Mouse (Mus musculus): ENCODE measurements around the gene Emc10. TPM values are rescaled to one million over a fixed set of nuclear protein-coding genes. Genes with fewer than 3 reads are reported as not detected.
A peak's percentile ranks its signal among the peaks of the same experiment; 100 is the strongest.

Emc10 gene
- total and polyA plus RNA-seq, 3 experiments = 91.4 to 149 TPM; not detected in 1

DNA sequence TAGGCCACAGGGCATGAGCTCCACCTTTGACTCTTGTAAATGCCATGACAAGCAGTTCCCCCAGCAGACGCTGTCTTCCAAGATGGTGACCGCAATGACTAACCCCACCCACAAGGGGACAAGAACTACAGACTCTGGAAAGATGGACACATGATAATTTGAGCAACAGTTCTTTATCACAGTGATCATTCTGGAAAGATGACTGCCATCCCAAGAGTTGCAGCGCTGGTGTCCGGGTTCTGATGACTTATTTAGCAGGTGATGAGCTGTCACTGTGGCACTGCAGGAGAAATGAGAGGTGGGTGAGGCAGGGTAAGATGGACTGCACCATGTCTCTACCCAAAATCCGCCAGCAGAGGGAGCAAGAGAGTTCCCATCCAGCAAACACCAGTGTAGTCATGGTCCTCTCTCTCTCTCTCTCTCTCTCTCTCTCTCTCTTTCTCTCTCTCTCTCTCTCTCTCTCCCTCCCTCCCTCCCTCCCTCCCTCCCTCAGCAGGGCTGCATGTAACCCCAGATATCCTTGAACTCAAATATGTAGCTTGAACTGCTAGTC is 5.3 kb upstream of the Emc10 start (continued):
- TF ChIP-seq GABPA (IDR thresholded peaks at IDR 0.05; ENCODE audit: low read depth, low read length) (no peak), ZC3H11A (IDR thresholded peaks at IDR 0.05; ENCODE audit: low read depth, low read length) (0 out of 2 replicates have a peak, but pooled peaks have one; percentile 7), CHD1 (IDR thresholded peaks at IDR 0.05; ENCODE audit: low read depth, low read length) (no peak), MAFK (IDR thresholded peaks at IDR 0.05; ENCODE audit: borderline replicate concordance, low read depth, low read length) (no peak), TAL1 (IDR thresholded peaks at IDR 0.05; ENCODE audit: low read length) (no peak), CHD2 (IDR thresholded peaks at IDR 0.05; ENCODE audit: low read length) (no peak), MEF2A (IDR thresholded peaks at IDR 0.05; ENCODE audit: extremely low read depth, insufficient replicate concordance, low read depth, low read length, poor library complexity, severe bottlenecking) (no peak), NELFE (IDR thresholded peaks at IDR 0.05; ENCODE audit: low read depth, low read length) (no peak), MXI1 (IDR thresholded peaks at IDR 0.05; ENCODE audit: low read depth, low read length) (no peak), POLR2A (IDR thresholded peaks at IDR 0.05; ENCODE audit: control insufficient read depth in 1 of 2, insufficient read depth in 1 of 2, low read depth in 1 of 2, low read length in 2 of 2, poor library complexity in 1 of 2) (no peak), ZMIZ1 (IDR thresholded peaks at IDR 0.05; ENCODE audit: low read depth, low read length) (no peak)

DNA sequence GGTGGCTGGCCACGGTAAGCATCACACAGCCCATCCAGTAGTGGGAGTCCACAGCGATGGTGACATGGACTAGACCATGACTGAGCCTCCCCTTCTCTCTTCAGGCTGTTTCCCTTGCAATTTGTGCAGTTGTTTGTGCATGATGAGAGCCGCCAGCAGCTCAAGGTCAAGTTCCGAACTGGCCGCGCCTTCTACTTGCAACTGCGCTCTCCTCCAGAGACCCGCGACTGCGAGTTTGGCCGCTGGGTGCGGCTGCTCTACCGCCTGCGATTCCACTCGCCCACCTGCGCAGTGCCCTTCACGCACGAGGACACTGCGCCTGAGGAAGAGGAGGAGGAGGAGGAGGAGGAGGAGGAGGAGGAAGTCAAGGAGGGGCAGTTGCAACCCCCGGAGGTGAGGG is 3.7 kb upstream of the Emc10 start:
- H3K27ac ChIP-seq (ENCODE audit: control insufficient read depth, low read depth, low read length) = no peak overlapping the region
- no peak for DNase-seq (ENCODE audit: low read depth, low spot score)
- no peaks in the 10 kb centered on the region for H3K27me3 ChIP-seq (ENCODE audit: control insufficient read depth in 1 of 2, insufficient read depth in 2 of 2, low read length in 2 of 2)
- H3K9me3 ChIP-seq (replicated peaks; ENCODE audit: insufficient read depth, low read length) = no peaks in the 10 kb centered on the region
- H3K4me1 ChIP-seq (ENCODE audit: control insufficient read depth in 1 of 2, insufficient read depth in 2 of 2, low read length in 2 of 2) = peaks cover 0 to 9% of the 10 kb centered on the region in 2 experiments; a peak in 2 of 4 replicates
- peaks cover 0 to 4% of the 10 kb centered on the region in 2 experiments; a peak in 2 of 4 replicates for H3K36me3 ChIP-seq (ENCODE audit: control insufficient read depth in 1 of 2, insufficient read depth in 2 of 2, low read length in 2 of 2)
- no peak overlapping the region for H3K4me3 ChIP-seq (ENCODE audit: control insufficient read depth in 1 of 2, insufficient read depth in 1 of 2, low read depth in 2 of 2, low read length in 2 of 2)
- no peak overlapping the region for H3K9ac ChIP-seq (ENCODE audit: control insufficient read depth, low read depth, low read length, poor library complexity, severe bottlenecking)
- TF ChIP-seq CTCF (IDR thresholded peaks at IDR 0.05 in 2 of 3, conservative IDR thresholded peaks at IDR 0.05 in 1 of 3; ENCODE audit: control insufficient read depth in 1 of 3, insufficient read depth in 1 of 3, low read depth in 2 of 3, low read length in 3 of 3, poor library complexity in 1 of 3, severe bottlenecking in 1 of 3) (no peak), NELFE (IDR thresholded peaks at IDR 0.05; ENCODE audit: low read depth, low read length) (no peak), ZNF384 (IDR thresholded peaks at IDR 0.05; ENCODE audit: low read depth, low read length) (no peak), E2F4 (IDR thresholded peaks at IDR 0.05; ENCODE audit: borderline replicate concordance, low read depth, low read length) (no peak), UBTF (IDR thresholded peaks at IDR 0.05; ENCODE audit: borderline replicate concordance, insufficient read depth, low read depth, low read length) (no peak), ZKSCAN1 (IDR thresholded peaks at IDR 0.05; ENCODE audit: low read depth, low read length) (no peak), EP300 (IDR thresholded peaks at IDR 0.05; ENCODE audit: low read depth in 1 of 2, low read length in 2 of 2) (no peak), ZMIZ1 (IDR thresholded peaks at IDR 0.05; ENCODE audit: low read depth, low read length) (no peak), RCOR1 (IDR thresholded peaks at IDR 0.05; ENCODE audit: low read depth, low read length) (no peak), POLR2AphosphoS5 (IDR thresholded peaks at IDR 0.05; ENCODE audit: borderline replicate concordance, low read depth, low read length) (no peak), MAZ (IDR thresholded peaks at IDR 0.05; ENCODE audit: low read depth, low read length) (no peak), ETS1 (IDR thresholded peaks at IDR 0.05; ENCODE audit: low read depth, low read length) (no peak), MAX (IDR thresholded peaks at IDR 0.05; ENCODE audit: low read length) (no peak), ELF1 (IDR thresholded peaks at IDR 0.05; ENCODE audit: low read depth, low read length) (no peak)
- peaks cover 9% of the 10 kb centered on the region for H3K79me2 ChIP-seq (ENCODE audit: control insufficient read depth, insufficient read depth, low read length, poor library complexity)
